Mouse (Mus musculus): ENCODE results near the gene Dact3. TPM values are rescaled to one million over a fixed set of nuclear protein-coding genes. Genes with fewer than 3 reads are reported as not detected.
A peak's percentile ranks its signal among the peaks of the same experiment; 100 is the strongest.

Dact3 gene
- polyA plus RNA-seq, 1 experiment from 2014 or later, result 3.5 TPM

DNA sequence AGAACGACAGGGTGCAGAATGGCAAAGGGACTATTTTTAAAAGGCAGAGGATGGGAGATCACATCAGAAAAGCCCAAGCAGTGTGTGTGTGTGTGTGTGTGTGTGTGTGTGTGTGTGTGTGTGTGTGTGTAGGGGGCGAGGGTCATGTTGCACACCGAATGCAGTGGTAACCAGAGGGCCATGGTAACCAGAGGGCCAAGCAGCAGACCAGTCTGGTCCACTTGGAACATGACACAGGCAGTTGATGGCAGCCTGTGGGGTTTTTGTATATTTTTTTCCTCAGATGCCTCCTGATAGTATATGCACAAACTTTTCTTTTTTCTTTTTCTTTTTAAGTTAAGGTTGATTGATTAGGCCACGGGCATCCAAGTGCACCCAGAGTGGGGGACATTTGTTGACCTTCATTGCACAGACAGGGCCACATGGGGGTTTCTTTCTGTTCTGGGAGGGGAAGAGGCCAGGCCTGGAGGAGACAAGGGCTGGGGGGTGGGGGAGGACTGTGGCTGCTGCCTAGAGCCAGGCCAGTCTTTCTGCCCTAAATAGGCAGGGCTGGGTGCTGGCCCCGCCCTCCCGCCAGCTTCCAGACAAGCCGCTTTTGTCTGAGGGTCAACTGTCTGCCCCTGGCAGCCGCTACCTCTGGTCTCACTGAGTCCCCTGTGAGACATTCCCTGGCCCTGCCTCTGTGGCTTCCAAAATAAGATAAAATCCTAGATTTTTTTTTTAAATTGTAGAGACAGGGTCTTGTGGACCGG, 4.9 kb downstream of the Dact3 start:
- Histone ChIP-seq H3K27ac (replicated peaks) (peak overlapping the region; percentile 56), H3K27me3 (ENCODE audit: control insufficient read depth, insufficient read depth, low read length) (no peaks in the 10 kb centered on the region), H3K36me3 (ENCODE audit: control insufficient read depth, insufficient read depth, low read length) (peaks cover 3% of the 10 kb centered on the region; the same call in 1 of the 2 replicates), H3K4me2 (replicated peaks; ENCODE audit: low read depth) (no peak overlapping the region), H3K9ac (ENCODE audit: low read length) (no peak overlapping the region), H3K4me3 (ENCODE audit: low read depth, low read length) (no peak overlapping the region), H3K4me1 (replicated peaks; ENCODE audit: control insufficient read depth, insufficient read depth) (peaks cover 3% of the 10 kb centered on the region; the same call in 1 of the 2 replicates), H3K9me3 (ENCODE audit: control insufficient read depth, low read length) (no peaks in the 10 kb centered on the region)
- peak; percentile 49 for DNase-seq (ENCODE audit: low spot score)
- peak; percentile 35; the same call in 1 of the 2 replicates for ATAC-seq (ENCODE audit: low FRiP score, low TSS enrichment)
- 34% methylated on average over 9 of the region's 9 CpGs for whole genome bisulfite sequencing
- TF ChIP-seq CTCF (IDR thresholded peaks at IDR 0.05; ENCODE audit: low read depth), result no peak
- TF ChIP-seq EP300 (optimal IDR thresholded peaks at IDR 0.05), result peak; percentile 39

GRCm38 (mm10) chr7:16880615-16881014, 5.5 kb downstream of the Dact3 start:
- ATAC-seq (ENCODE audit: low FRiP score, low TSS enrichment) (no peak), DNase-seq (ENCODE audit: low spot score) (no peak)
- no peak overlapping the region for H3K4me2 ChIP-seq (replicated peaks; ENCODE audit: low read depth)

GRCm38 (mm10) chr7:16883162-16883561, 8.0 kb downstream of the Dact3 start:
- H3K27me3 ChIP-seq (ENCODE audit: control insufficient read depth, insufficient read depth, low read length), result no peaks in the 10 kb centered on the region
- 91% methylated on average over 6 of the region's 6 CpGs for WGBS
- TF ChIP-seq CTCF (IDR thresholded peaks at IDR 0.05; ENCODE audit: low read depth), result no peak
- TF ChIP-seq EP300 (optimal IDR thresholded peaks at IDR 0.05), result no peak

More at GRCm38 (mm10) chr7:16880615-16881014, 5.5 kb downstream of the Dact3 start:
- Histone ChIP-seq H3K9me3 (ENCODE audit: control insufficient read depth, low read length) (peaks cover 2% of the 10 kb centered on the region), H3K4me1 (replicated peaks; ENCODE audit: control insufficient read depth, insufficient read depth) (peaks cover 3% of the 10 kb centered on the region; the same call in 1 of the 2 replicates), H3K27ac (replicated peaks) (peak overlapping the region; percentile 56), H3K9ac (ENCODE audit: low read length) (no peak overlapping the region), H3K4me3 (ENCODE audit: low read depth, low read length) (no peak overlapping the region), H3K27me3 (ENCODE audit: control insufficient read depth, insufficient read depth, low read length) (no peaks in the 10 kb centered on the region), H3K36me3 (ENCODE audit: control insufficient read depth, insufficient read depth, low read length) (peaks cover 9% of the 10 kb centered on the region)
- TF ChIP-seq EP300 (optimal IDR thresholded peaks at IDR 0.05) (no peak), CTCF (IDR thresholded peaks at IDR 0.05; ENCODE audit: low read depth) (no peak)
- 20% methylated on average over 5 of the region's 5 CpGs for WGBS

DNA sequence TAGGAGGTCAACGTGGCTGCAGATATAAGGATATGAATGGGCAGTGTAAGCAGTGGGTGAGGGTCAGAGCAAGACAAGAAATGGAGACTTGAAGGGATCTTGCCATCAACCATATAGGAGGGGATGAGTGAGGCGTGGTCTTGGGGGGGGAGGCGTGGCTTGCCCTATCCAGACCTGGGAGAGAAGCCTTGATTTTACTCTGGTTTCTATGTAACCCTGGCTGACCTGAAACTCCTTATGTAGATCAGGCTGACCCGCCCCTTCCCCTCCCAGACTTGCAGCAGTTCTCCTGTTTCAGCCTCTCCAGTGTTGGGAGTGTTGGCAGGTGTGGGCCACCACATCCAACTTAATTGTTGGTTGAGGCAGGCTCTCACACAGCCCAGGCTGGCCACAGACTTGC, 9.2 kb downstream of the Dact3 start:
- no peak overlapping the region for H3K27ac ChIP-seq (replicated peaks)

More at GRCm38 (mm10) chr7:16883162-16883561, 8.0 kb downstream of the Dact3 start:
- ATAC-seq (ENCODE audit: low FRiP score, low TSS enrichment), result no peak
- Histone ChIP-seq H3K27ac (replicated peaks) (no peak overlapping the region), H3K4me1 (replicated peaks; ENCODE audit: control insufficient read depth, insufficient read depth) (peaks cover 3% of the 10 kb centered on the region; the same call in 1 of the 2 replicates), H3K36me3 (ENCODE audit: control insufficient read depth, insufficient read depth, low read length) (peaks cover 15% of the 10 kb centered on the region), H3K4me3 (ENCODE audit: low read depth, low read length) (no peak overlapping the region), H3K9me3 (ENCODE audit: control insufficient read depth, low read length) (peaks cover 8% of the 10 kb centered on the region), H3K9ac (ENCODE audit: low read length) (no peak overlapping the region), H3K4me2 (replicated peaks; ENCODE audit: low read depth) (no peak overlapping the region)
- DNase-seq (ENCODE audit: low spot score), result no peak

GRCm38 (mm10) chr7:16885271-16885776, 10.2 kb downstream of the Dact3 start:
- WGBS, result 18% methylated on average over 66 of the region's 95 CpGs
- Histone ChIP-seq H3K27me3 (ENCODE audit: control insufficient read depth, insufficient read depth, low read length) (no peaks in the 10 kb centered on the region), H3K9me3 (ENCODE audit: control insufficient read depth, low read length) (peaks cover 8% of the 10 kb centered on the region), H3K4me1 (replicated peaks; ENCODE audit: control insufficient read depth, insufficient read depth) (peaks cover 3% of the 10 kb centered on the region; the same call in 1 of the 2 replicates), H3K4me3 (ENCODE audit: low read depth, low read length) (peak overlapping the region; percentile 19), H3K36me3 (ENCODE audit: control insufficient read depth, insufficient read depth, low read length) (peaks cover 15% of the 10 kb centered on the region), H3K4me2 (replicated peaks; ENCODE audit: low read depth) (peak overlapping the region; percentile 31), H3K27ac (replicated peaks) (no peak overlapping the region), H3K9ac (ENCODE audit: low read length) (no peak overlapping the region)
- ATAC-seq (ENCODE audit: low FRiP score, low TSS enrichment) (no peak), DNase-seq (ENCODE audit: low spot score) (no peak)
- no peak for TF ChIP-seq CTCF (IDR thresholded peaks at IDR 0.05; ENCODE audit: low read depth)
- no peak for TF ChIP-seq EP300 (optimal IDR thresholded peaks at IDR 0.05)

More for the DNA sequence above, 9.2 kb downstream of the Dact3 start:
- 83% methylated on average over 4 of the region's 4 CpGs for WGBS
- no peak overlapping the region for H3K9ac ChIP-seq (ENCODE audit: low read length)
- peaks cover 3% of the 10 kb centered on the region; the same call in 1 of the 2 replicates for H3K4me1 ChIP-seq (replicated peaks; ENCODE audit: control insufficient read depth, insufficient read depth)
- no peak overlapping the region for H3K4me3 ChIP-seq (ENCODE audit: low read depth, low read length)
- ATAC-seq (ENCODE audit: low FRiP score, low TSS enrichment) (no peak), DNase-seq (ENCODE audit: low spot score) (no peak)
- TF ChIP-seq CTCF (IDR thresholded peaks at IDR 0.05; ENCODE audit: low read depth) (no peak), EP300 (optimal IDR thresholded peaks at IDR 0.05) (no peak)
- H3K9me3 ChIP-seq (ENCODE audit: control insufficient read depth, low read length), result peaks cover 8% of the 10 kb centered on the region
- no peaks in the 10 kb centered on the region for H3K27me3 ChIP-seq (ENCODE audit: control insufficient read depth, insufficient read depth, low read length)
- no peak overlapping the region for H3K4me2 ChIP-seq (replicated peaks; ENCODE audit: low read depth)
- peaks cover 15% of the 10 kb centered on the region for H3K36me3 ChIP-seq (ENCODE audit: control insufficient read depth, insufficient read depth, low read length)

- H3K4me2 ChIP-seq (replicated peaks; ENCODE audit: low read depth), result peak overlapping the region; percentile 31; the same call in 1 of the 2 replicates
- no peak overlapping the region for H3K9ac ChIP-seq (ENCODE audit: low read length)
- H3K27me3 ChIP-seq (ENCODE audit: control insufficient read depth, insufficient read depth, low read length), result no peaks in the 10 kb centered on the region
- peaks cover 15% of the 10 kb centered on the region for H3K36me3 ChIP-seq (ENCODE audit: control insufficient read depth, insufficient read depth, low read length)
- no peaks in the 10 kb centered on the region; the same call in 1 of the 2 replicates for H3K4me1 ChIP-seq (replicated peaks; ENCODE audit: control insufficient read depth, insufficient read depth)
- no peak overlapping the region for H3K4me3 ChIP-seq (ENCODE audit: low read depth, low read length)
- H3K27ac ChIP-seq (replicated peaks), result no peak overlapping the region
- ATAC-seq (ENCODE audit: low FRiP score, low TSS enrichment) (no peak), DNase-seq (ENCODE audit: low spot score) (no peak)
- WGBS, result 58% methylated on average over 59 of the region's 59 CpGs
- peaks cover 8% of the 10 kb centered on the region for H3K9me3 ChIP-seq (ENCODE audit: control insufficient read depth, low read length)
- no peak for TF ChIP-seq EP300 (optimal IDR thresholded peaks at IDR 0.05)
- TF ChIP-seq CTCF (IDR thresholded peaks at IDR 0.05; ENCODE audit: low read depth), result no peak
Measured at GRCm38 (mm10) chr7:16885905-16886304, 10.8 kb downstream of the Dact3 start.
